Mouse (Mus musculus) midbrain, postnatal 0 days (tissue): Measurements from ENCODE around the gene Zfp146. TPM values are rescaled to one million over a fixed set of nuclear protein-coding genes. Genes with fewer than 3 reads are reported as not detected.
A peak's percentile ranks its signal among the peaks of the same experiment; 100 is the strongest.
"Not testable (repeated sequence)": the region's sequence is repeated elsewhere in the genome, so short reads cannot be mapped to it uniquely, and the experiment has no call there.

Experiments used
- ATAC-seq: fragments of 200-750 bp; cut with Nextera tagmentation; 2 replicates; pipeline ENCODE4 v1.8.0; 2017; ENCODE audit warnings: moderate number of reproducible peaks, mild to moderate bottlenecking, moderate TSS enrichment, moderate library complexity; ENCODE audit not compliant: low FRiP score
- DNase-seq: peaks from one replicate; pipeline ENCODE4 v3.0.0-alpha.2; 2015; ENCODE audit warnings: low spot score
- H3K27ac ChIP-seq: fragments of 300-500 bp; sonication (generic); 2 replicates; pipeline ENCODE4 v1.5.1; 2014; ENCODE audit warnings: low read depth, mild to moderate bottlenecking, low read length, mixed read lengths
- H3K27me3 ChIP-seq: fragments of 300-500 bp; sonication (generic); 2 replicates; pipeline ENCODE4 v1.6.1; 2014; ENCODE audit warnings: low read length, control low read depth, mixed read lengths; ENCODE audit not compliant: insufficient read depth
- H3K36me3 ChIP-seq: fragments of 300-500 bp; sonication (generic); 2 replicates; pipeline ENCODE4 v1.6.1; 2014; ENCODE audit warnings: low read length, control low read depth, mixed read lengths; ENCODE audit not compliant: insufficient read depth
- H3K4me1 ChIP-seq: fragments of 300-500 bp; sonication (generic); 2 replicates; pipeline ENCODE4 v1.6.1; 2014; ENCODE audit warnings: mild to moderate bottlenecking, control low read depth, antibody characterized with exemption, low read length, mixed read lengths; ENCODE audit not compliant: insufficient read depth
- H3K4me2 ChIP-seq: fragments of 300-500 bp; sonication (generic); 2 replicates; pipeline ENCODE4 v1.6.1; 2014; ENCODE audit warnings: low read depth, mild to moderate bottlenecking, low read length, mixed read lengths; ENCODE audit not compliant: poor library complexity, severe bottlenecking
- H3K4me3 ChIP-seq: fragments of 300-500 bp; sonication (generic); 2 replicates; pipeline ENCODE4 v1.5.1; 2014; ENCODE audit warnings: low read depth, mild to moderate bottlenecking, low read length, moderate library complexity
- H3K9ac ChIP-seq: fragments of 300-500 bp; sonication (generic); replicated peaks from 2 replicates; pipeline ENCODE4 v1.6.1; 2014; ENCODE audit warnings: mild to moderate bottlenecking, low read length, moderate library complexity, mixed read lengths; ENCODE audit not compliant: poor library complexity, severe bottlenecking
- H3K9me3 ChIP-seq: fragments of 300-500 bp; sonication (generic); 2 replicates; pipeline ENCODE4 v1.6.1; 2016; ENCODE audit warnings: low read length, control low read depth
- CTCF ChIP-seq: IDR thresholded peaks from 2 replicates; pipeline ENCODE4 v1.5.1; 2016; ENCODE audit warnings: antibody characterized with exemption, mild to moderate bottlenecking
- WGBS: fragments of 180-500 bp; shearing (Covaris S2); extraction: QIAGEN DNeasy Blood & Tissue Kit; methylation state at CpG from one replicate; pipeline ENCODE4 v1.1.7; 2014; 5-methylcytosine and 5-hydroxymethylcytosine counted together
- polyA plus RNA-seq: library from polyadenylated mRNA; unstranded; fragments of >200 nt; fragmentation: Nextera tagmentation; extraction: Ambion mirVana; gene quantifications from 2 replicates; pipeline ENCODE4 v1.2.1, GENCODE M21; 2015
- total RNA-seq: library from RNA; depleted of rRNA; stranded (reverse); fragments of >200 nt; gene quantifications from 2 replicates; pipeline ENCODE4 v1.2.3, GENCODE M21; 2014

The Zfp146 gene
- total and polyA plus RNA-seq, 2 experiments from 2014 or later, result 7.2 to 49.8 TPM

DNA sequence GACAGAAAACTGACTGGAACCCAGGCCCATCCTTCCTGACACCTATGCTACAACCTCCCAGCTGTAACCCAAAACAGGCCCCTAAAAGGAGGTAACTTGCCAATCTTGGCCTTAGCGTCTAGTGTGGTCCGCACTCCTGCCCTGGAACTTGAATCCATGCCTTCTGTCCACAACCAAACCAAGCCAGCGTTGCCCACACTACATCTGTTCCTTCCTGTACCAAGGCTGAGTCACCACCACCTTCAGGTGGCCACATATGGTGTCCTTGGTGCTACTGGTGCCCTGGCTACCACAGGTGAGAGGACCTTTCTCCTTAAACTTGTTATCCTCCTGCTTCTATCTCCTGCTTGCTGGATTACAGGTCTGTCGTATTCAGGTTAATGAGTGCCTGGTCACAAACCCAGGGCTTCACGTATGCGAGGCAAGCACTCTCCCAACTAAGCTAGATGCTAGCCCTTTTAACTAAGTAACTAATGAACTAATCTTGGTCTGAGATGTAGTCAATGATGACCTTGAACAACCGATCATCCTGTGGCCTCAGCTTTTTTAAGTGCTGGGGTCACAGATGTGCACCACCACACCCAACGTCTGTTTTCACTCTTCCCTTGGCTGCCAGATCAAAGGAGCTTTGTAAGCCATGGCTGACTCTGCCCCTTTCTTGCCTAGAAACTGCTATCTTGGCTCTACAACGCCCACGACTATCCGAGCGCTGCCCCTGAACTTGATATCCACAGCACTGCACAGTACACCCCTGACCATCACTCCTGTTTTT is 19.0 kb upstream of the Zfp146 start:
- no peak for DNase-seq
- TF ChIP-seq CTCF, result no peak
- H3K9ac ChIP-seq, result no peak overlapping the region
- WGBS, result 88% methylated on average over 12 of the region's 12 CpGs
- no peak overlapping the region for H3K4me2 ChIP-seq
- H3K36me3 ChIP-seq, result peaks cover 54% of the 10 kb centered on the region
- H3K27me3 ChIP-seq, result no peaks in the 10 kb centered on the region
- H3K9me3 ChIP-seq, result no peaks in the 10 kb centered on the region
- H3K4me1 ChIP-seq, result peaks cover 6% of the 10 kb centered on the region; the same call in 1 of the 2 replicates
- H3K27ac ChIP-seq, result no peak overlapping the region
- H3K4me3 ChIP-seq, result no peak overlapping the region
- ATAC-seq, result no peak

DNA sequence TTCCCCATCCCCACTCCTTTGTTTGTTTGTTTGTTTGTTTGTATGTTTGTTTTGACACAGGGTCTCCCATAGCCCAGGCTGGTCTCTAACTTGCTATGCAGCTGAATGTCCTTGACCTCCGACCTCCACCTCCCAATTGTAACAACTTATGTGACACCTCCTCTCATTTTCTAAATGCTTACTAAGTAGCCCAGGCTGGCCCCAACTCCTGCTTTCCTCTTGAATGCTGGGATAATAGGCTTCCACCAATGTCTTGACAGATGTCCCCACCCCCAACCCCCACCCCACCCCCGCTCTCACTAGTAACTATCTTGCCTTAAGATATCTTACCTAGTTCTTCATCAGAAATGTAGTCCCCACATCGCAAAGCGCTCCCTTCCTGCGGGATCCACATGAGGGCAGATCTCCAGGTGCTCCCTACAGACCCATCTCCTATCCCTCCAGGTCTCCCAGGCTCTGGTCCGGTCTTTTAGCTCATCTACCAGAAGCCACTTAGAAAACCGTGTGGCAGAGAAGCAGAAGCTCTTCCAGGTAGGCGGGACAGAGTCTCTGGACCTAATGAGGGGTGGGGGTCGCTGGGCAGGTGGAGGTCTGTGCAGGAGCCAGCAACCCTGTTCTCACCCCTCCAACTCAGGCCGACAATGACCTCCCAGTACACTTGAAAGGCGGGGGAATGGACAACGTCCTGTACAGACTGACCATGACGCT is 15.2 kb upstream of the Zfp146 start:
- no peak for TF ChIP-seq CTCF
- Histone ChIP-seq H3K4me1 (no peaks in the 10 kb centered on the region), H3K36me3 (peaks cover 41% of the 10 kb centered on the region), H3K27ac (no peak overlapping the region), H3K9ac (no peak overlapping the region), H3K9me3 (no peaks in the 10 kb centered on the region), H3K27me3 (no peaks in the 10 kb centered on the region), H3K4me3 (no peak overlapping the region), H3K4me2 (no peak overlapping the region)
- DNase-seq (no peak), ATAC-seq (no peak)
- WGBS, result 79% methylated on average over 13 of the region's 13 CpGs

DNA sequence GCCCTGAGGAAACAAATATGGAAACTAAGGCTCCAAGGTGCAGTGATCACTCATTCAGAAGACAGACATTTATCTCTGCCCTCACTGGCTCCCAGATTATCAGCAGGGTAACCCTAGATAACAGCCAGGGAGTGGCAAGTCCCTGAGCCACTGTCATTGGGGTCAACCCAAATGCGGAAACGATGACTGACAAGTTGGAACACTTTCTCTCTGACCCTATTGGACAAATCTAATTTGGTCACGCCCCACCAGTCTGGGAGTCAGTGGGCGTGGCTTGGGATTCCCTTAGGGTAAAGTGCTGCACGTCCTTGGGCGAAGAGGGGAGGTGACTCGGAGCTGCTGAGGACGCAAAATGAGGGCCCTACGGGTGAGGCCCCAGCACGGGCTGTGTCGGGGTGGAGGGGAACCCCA is 14.3 kb upstream of the Zfp146 start, which contains the start of gene Cox7a1:
Gene Cox7a1 (plus strand): TSS at position 266 of the 411 bp plus-strand sequence.
- H3K27me3 ChIP-seq, result no peaks in the 10 kb centered on the region
- no peaks in the 10 kb centered on the region for H3K9me3 ChIP-seq
- DNase-seq, result peak; percentile 69
- 0 out of 2 replicates have a peak within 1 kb of the TSS, but pooled peaks have one; percentile 7 for H3K4me3 ChIP-seq
- H3K36me3 ChIP-seq, result peaks cover 40% of the 10 kb centered on the region
- no peak for ATAC-seq
- 2% methylated on average over 11 of the region's 11 CpGs for WGBS
- no peak for TF ChIP-seq CTCF
- H3K4me1 ChIP-seq, result no peaks in the 10 kb centered on the region
- peak within 1 kb of the TSS; percentile 28 for H3K4me2 ChIP-seq
- H3K9ac ChIP-seq, result no peak within 1 kb of the TSS
- H3K27ac ChIP-seq, result no peak within 1 kb of the TSS

DNA sequence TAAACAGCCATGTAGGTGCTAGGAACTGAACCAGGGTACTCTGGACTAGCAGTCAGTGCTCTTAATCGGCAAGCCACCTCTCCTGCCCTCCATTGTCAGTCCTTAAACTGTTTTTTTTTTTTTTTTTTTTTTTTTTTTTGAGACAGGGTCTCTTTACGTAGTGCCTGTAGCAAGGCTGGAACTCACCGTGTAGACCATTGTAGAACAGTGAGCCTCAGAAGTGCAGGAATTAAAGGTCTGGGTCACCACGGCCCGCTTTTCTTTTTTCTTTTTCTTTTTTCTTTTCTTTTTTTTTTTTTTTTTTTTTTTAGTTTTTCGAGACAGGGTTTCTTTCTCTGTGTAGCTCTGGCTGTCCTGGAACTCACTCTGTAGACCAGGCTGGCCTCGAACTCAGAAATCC is 13.6 kb upstream of the Zfp146 start:
- not testable (repeated sequence) for H3K9ac ChIP-seq, ATAC-seq, H3K4me3 ChIP-seq, H3K27ac ChIP-seq, H3K4me1 ChIP-seq, H3K9me3 ChIP-seq, DNase-seq, H3K27me3 ChIP-seq, H3K4me2 ChIP-seq
- peaks cover 40% of the 10 kb centered on the region for H3K36me3 ChIP-seq
- 67% methylated on average over 7 of the region's 7 CpGs for WGBS

DNA sequence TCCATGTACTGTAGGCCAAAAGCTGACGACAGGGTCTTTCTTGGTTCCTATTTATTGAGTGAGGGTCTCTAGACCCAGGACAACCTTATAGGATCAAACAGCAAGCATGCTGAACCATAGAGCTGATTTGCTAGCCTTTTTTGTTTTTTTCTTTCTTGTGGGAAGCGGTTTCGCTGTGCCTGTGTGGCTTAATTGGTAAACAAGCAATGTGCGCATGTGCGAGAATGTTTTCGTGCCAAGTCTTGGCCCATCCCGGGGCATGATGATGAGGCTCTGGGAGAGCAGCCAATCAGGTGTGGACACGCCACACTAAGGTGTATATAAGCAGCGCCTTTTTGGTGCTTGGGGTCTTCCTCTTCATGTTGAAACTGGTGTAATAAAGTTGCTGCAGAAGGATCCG is 12.4 kb upstream of the Zfp146 start:
- H3K36me3 ChIP-seq, result peaks cover 35% of the 10 kb centered on the region
- not testable (repeated sequence) for H3K9me3 ChIP-seq, H3K4me2 ChIP-seq, H3K4me1 ChIP-seq, H3K4me3 ChIP-seq, DNase-seq, H3K9ac ChIP-seq, ATAC-seq, H3K27me3 ChIP-seq
- peak overlapping the region; percentile 59 for H3K27ac ChIP-seq
- 92% methylated on average over 9 of the region's 10 CpGs for WGBS

DNA sequence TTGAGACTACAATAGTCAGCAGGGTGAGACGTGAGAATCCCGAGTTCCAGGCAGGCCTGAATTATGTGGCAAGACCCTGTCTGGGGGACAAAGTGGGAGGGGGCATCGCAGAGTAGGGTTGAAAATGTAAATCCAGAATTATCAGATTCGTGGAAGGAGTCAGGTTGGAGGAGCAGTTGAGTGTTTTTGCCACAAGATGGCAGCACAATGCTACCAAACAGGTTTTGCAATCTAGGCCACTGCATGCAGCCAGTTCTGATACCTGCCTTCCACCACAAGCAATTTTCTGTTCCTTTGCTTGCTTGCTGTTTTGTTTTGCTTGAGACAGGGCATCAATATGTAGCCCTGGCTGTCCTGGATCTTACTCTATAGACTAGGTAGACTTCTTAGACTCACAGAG is 11.8 kb upstream of the Zfp146 start:
- Histone ChIP-seq H3K4me1 (no peaks in the 10 kb centered on the region), H3K4me3 (no peak overlapping the region), H3K36me3 (peaks cover 35% of the 10 kb centered on the region), H3K9me3 (no peaks in the 10 kb centered on the region), H3K27ac (peak overlapping the region; percentile 59), H3K4me2 (no peak overlapping the region), H3K9ac (no peak overlapping the region), H3K27me3 (no peaks in the 10 kb centered on the region)
- 2% methylated on average over 4 of the region's 4 CpGs for WGBS
- DNase-seq (peak; percentile 87), ATAC-seq (peak; percentile 61)
- peak; percentile 90 for TF ChIP-seq CTCF
